Mouse (Mus musculus) midbrain, embryonic 11.5 days (tissue): ENCODE measurements around the gene Bud23. TPM values are rescaled to one million over a fixed set of nuclear protein-coding genes. Genes with fewer than 3 reads are reported as not detected.
A peak's percentile ranks its signal among the peaks of the same experiment; 100 is the strongest.

Experiments used
- ATAC-seq: fragments of 200-750 bp; cut with Nextera tagmentation; 2 replicates; pipeline ENCODE4 v1.8.0; 2017; ENCODE audit warnings: moderate TSS enrichment, moderate library complexity; ENCODE audit not compliant: low FRiP score
- DNase-seq: peaks from one replicate; pipeline ENCODE4 v3.0.0; 2015; ENCODE audit warnings: low spot score; ENCODE audit errors: missing footprints
- H3K27ac ChIP-seq: fragments of 300-500 bp; sonication (generic); 2 replicates; pipeline ENCODE4 v1.5.1; 2014; ENCODE audit warnings: low read depth, low read length
- H3K27me3 ChIP-seq: fragments of 300-500 bp; sonication (generic); 2 replicates; pipeline ENCODE4 v1.6.1; 2014; ENCODE audit warnings: mild to moderate bottlenecking, low read length, moderate library complexity, mixed read lengths; ENCODE audit not compliant: control insufficient read depth, insufficient read depth
- H3K36me3 ChIP-seq: fragments of 300-500 bp; sonication (generic); 2 replicates; pipeline ENCODE4 v1.6.1; 2014; ENCODE audit warnings: mild to moderate bottlenecking, low read length, moderate library complexity, mixed read lengths; ENCODE audit not compliant: control insufficient read depth, insufficient read depth
- H3K4me1 ChIP-seq: fragments of 300-500 bp; sonication (generic); 2 replicates; pipeline ENCODE4 v1.6.1; 2014; ENCODE audit warnings: low read length; ENCODE audit not compliant: control insufficient read depth, insufficient read depth
- H3K4me2 ChIP-seq: fragments of 300-500 bp; sonication (generic); 2 replicates; pipeline ENCODE4 v1.6.1; 2014; ENCODE audit warnings: mild to moderate bottlenecking, moderate library complexity
- H3K4me3 ChIP-seq: fragments of 300-500 bp; sonication (generic); 2 replicates; pipeline ENCODE4 v1.5.1; 2014; ENCODE audit warnings: low read depth, low read length
- H3K9ac ChIP-seq: fragments of 300-500 bp; sonication (generic); 2 replicates; pipeline ENCODE4 v1.6.1; 2014; ENCODE audit warnings: low read length
- H3K9me3 ChIP-seq: fragments of 300-500 bp; sonication (generic); 2 replicates; pipeline ENCODE4 v1.6.1; 2016; ENCODE audit warnings: low read length; ENCODE audit not compliant: control insufficient read depth
- WGBS: fragments of 180-500 bp; shearing (Covaris S2); extraction: QIAGEN DNeasy Blood & Tissue Kit; methylation state at CpG from one replicate; pipeline ENCODE4 v1.1.7; 2014; 5-methylcytosine and 5-hydroxymethylcytosine counted together
- polyA plus RNA-seq: library from polyadenylated mRNA; unstranded; fragments of >200 nt; fragmentation: Nextera tagmentation; extraction: Ambion mirVana; gene quantifications from 2 replicates; pipeline ENCODE4 v1.2.1, GENCODE M21; 2014

Bud23 gene
- polyA plus RNA-seq, 1 experiment from 2014 or later = 116 TPM

GRCm38 (mm10) chr5:135037946-135038345 lies 26.8 kb downstream of the Bud23 start:
- WGBS = 97% methylated on average over 3 of the region's 3 CpGs
- ATAC-seq = no peak

GRCm38 (mm10) chr5:135035608-135036359 lies 29.0 kb downstream of the Bud23 start:
- 63% methylated on average over 18 of the region's 18 CpGs for WGBS
- Histone ChIP-seq H3K4me3 (no peak overlapping the region), H3K4me1 (no peaks in the 10 kb centered on the region), H3K27me3 (no peaks in the 10 kb centered on the region), H3K9me3 (no peaks in the 10 kb centered on the region; the same call in 1 of the 2 replicates), H3K9ac (no peak overlapping the region), H3K27ac (no peak overlapping the region), H3K36me3 (no peaks in the 10 kb centered on the region), H3K4me2 (no peak overlapping the region)
- DNase-seq (no peak), ATAC-seq (no peak)

More at GRCm38 (mm10) chr5:135037946-135038345, 26.8 kb downstream of the Bud23 start:
- Histone ChIP-seq H3K27me3 (no peaks in the 10 kb centered on the region), H3K4me2 (no peak overlapping the region), H3K36me3 (no peaks in the 10 kb centered on the region), H3K9me3 (no peaks in the 10 kb centered on the region; the same call in 1 of the 2 replicates), H3K27ac (no peak overlapping the region), H3K4me3 (no peak overlapping the region), H3K4me1 (no peaks in the 10 kb centered on the region), H3K9ac (no peak overlapping the region)
- no peak for DNase-seq

- H3K9ac ChIP-seq = no peak overlapping the region
- H3K4me2 ChIP-seq = no peak overlapping the region
- 91% methylated on average over 2 of the region's 2 CpGs for WGBS
- no peak overlapping the region for H3K4me3 ChIP-seq
- H3K4me1 ChIP-seq = no peaks in the 10 kb centered on the region
- H3K27me3 ChIP-seq = no peaks in the 10 kb centered on the region
- H3K27ac ChIP-seq = no peak overlapping the region
- no peaks in the 10 kb centered on the region; the same call in 1 of the 2 replicates for H3K9me3 ChIP-seq
- DNase-seq = no peak
- no peak for ATAC-seq
- no peaks in the 10 kb centered on the region for H3K36me3 ChIP-seq
These were observed 30.2 kb downstream of the Bud23 start for GRCm38 (mm10) chr5:135034593-135034992.

- no peak overlapping the region for H3K4me3 ChIP-seq
- H3K36me3 ChIP-seq = no peaks in the 10 kb centered on the region
- no peaks in the 10 kb centered on the region for H3K27me3 ChIP-seq
- WGBS = 93% methylated on average over 5 of the region's 5 CpGs
- DNase-seq (no peak), ATAC-seq (no peak)
- H3K9me3 ChIP-seq = no peaks in the 10 kb centered on the region; the same call in 1 of the 2 replicates
- H3K27ac ChIP-seq = no peak overlapping the region
- H3K4me2 ChIP-seq = no peak overlapping the region
- H3K4me1 ChIP-seq = no peaks in the 10 kb centered on the region
- no peak overlapping the region for H3K9ac ChIP-seq
These were observed 32.2 kb downstream of the Bud23 start for GRCm38 (mm10) chr5:135032581-135032980.

- Histone ChIP-seq H3K9me3 (no peaks in the 10 kb centered on the region; the same call in 1 of the 2 replicates), H3K36me3 (no peaks in the 10 kb centered on the region), H3K27me3 (no peaks in the 10 kb centered on the region), H3K4me1 (peaks cover 1% of the 10 kb centered on the region; the same call in 1 of the 2 replicates), H3K4me2 (no peak overlapping the region), H3K9ac (no peak overlapping the region; the same call in 1 of the 2 replicates), H3K27ac (no peak overlapping the region), H3K4me3 (no peak overlapping the region)
- no peak for ATAC-seq
- no peak for DNase-seq
- WGBS = 68% methylated on average over 18 of the region's 18 CpGs
These were observed 35.5 kb downstream of the Bud23 start for GRCm38 (mm10) chr5:135029007-135029854.

GRCm38 (mm10) chr5:135025899-135026298 lies 38.9 kb downstream of the Bud23 start:
- Histone ChIP-seq H3K36me3 (no peaks in the 10 kb centered on the region), H3K4me3 (no peak overlapping the region), H3K27ac (no peak overlapping the region), H3K4me2 (no peak overlapping the region), H3K4me1 (peaks cover 5% of the 10 kb centered on the region; the same call in 1 of the 2 replicates), H3K9me3 (no peaks in the 10 kb centered on the region), H3K9ac (no peak overlapping the region), H3K27me3 (no peaks in the 10 kb centered on the region)
- 21% methylated on average over 7 of the region's 7 CpGs for WGBS
- ATAC-seq = no peak
- DNase-seq = no peak

GRCm38 (mm10) chr5:135024665-135025224 lies 40.0 kb downstream of the Bud23 start:
- ATAC-seq = no peak
- DNase-seq = no peak
- WGBS = 76% methylated on average over 11 of the region's 11 CpGs
- Histone ChIP-seq H3K36me3 (no peaks in the 10 kb centered on the region), H3K4me3 (no peak overlapping the region), H3K4me1 (peaks cover 5% of the 10 kb centered on the region; the same call in 1 of the 2 replicates), H3K27me3 (no peaks in the 10 kb centered on the region), H3K27ac (no peak overlapping the region), H3K9me3 (no peaks in the 10 kb centered on the region), H3K4me2 (no peak overlapping the region), H3K9ac (no peak overlapping the region)

- Histone ChIP-seq H3K9ac (peak within 1 kb of the TSS; percentile 73), H3K27me3 (no peaks in the 10 kb centered on the region), H3K27ac (no peak within 1 kb of the TSS; the same call in 1 of the 2 replicates), H3K4me1 (peaks cover 5% of the 10 kb centered on the region; the same call in 1 of the 2 replicates), H3K4me3 (peak within 1 kb of the TSS; percentile 68), H3K36me3 (no peaks in the 10 kb centered on the region), H3K9me3 (no peaks in the 10 kb centered on the region), H3K4me2 (peak within 1 kb of the TSS; percentile 94)
- WGBS = 1% methylated on average over 61 of the region's 61 CpGs
- ATAC-seq (peak; percentile 95), DNase-seq (peak; percentile 98)
These were observed 41.2 kb downstream of the Bud23 start, which contains the start of gene Stx1a for GRCm38 (mm10) chr5:135023344-135024173. Gene Stx1a, plus strand, starts transcription at chr5:135023482.
